Mouse (Mus musculus): ENCODE results near the gene Myg1.

DNA sequence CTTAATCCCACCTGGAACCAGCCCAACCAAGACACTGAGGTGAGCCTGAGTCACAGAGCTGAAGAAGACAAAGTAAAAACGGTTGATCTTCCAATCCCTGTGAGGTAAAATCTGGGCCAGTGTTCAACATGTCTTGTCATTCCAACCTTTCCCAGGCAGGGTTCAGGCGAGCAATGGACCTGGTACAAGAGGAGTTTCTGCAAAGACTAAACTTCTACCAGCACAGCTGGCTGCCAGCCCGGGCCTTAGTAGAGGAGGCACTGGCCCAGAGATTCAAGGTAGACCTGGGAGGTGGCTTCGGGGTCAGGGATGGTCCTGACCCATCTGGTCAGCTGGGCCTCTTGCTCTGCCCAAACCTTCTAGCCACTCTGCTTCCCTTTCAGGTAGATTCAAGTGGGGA, 5.4 kb downstream of the Myg1 start:
- TF ChIP-seq CTCF (IDR thresholded peaks at IDR 0.05; ENCODE audit: insufficient read depth, low read depth, low read length) (no peak), POLR2A (IDR thresholded peaks at IDR 0.05; ENCODE audit: insufficient read depth, low read depth, low read length) (no peak)
